Comparison of ENCODE assay signal across 14 mouse cellular contexts in the genomic region with DNA sequence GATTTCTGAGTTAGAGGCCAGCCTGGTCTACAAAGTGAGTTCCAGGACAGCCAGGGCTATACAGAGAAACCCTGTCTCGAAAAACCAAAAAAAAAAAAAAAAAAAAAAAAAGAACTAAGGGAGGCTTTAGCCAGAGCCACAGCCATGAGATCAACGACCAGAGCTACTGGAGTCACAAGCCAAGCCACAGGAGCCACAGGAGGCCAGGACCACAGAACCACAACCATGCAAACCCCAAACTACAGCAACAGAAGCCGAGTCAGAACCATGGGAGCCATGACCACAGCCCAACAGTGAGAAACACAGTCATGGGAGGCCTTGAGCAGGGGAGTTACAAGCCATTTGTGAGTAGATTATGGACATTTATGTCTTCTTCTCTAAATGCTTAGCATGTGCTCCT.
"Had no signal": no experiment of that assay in that cellular context is flagged by ENCODE, and none has a peak within 500 bp of the region (broad histone marks: within the 10 kb centered on the region; RNA-seq: fewer than 3 reads in every experiment).

No protein-coding gene starts in this region.

- DNase-seq: gastrocnemius, postnatal 25 days; heart, adult 18-20 months; kidney, adult 11 months had no signal

- H3K4me1 ChIP-seq: heart, embryonic 10.5 days; hindbrain, embryonic 15.5 days; limb, embryonic 12.5 days had no signal

- H3K36me3 ChIP-seq: heart, embryonic 12.5 days; limb, embryonic 10.5 days; limb, embryonic 12.5 days; liver, embryonic 13.5 days had no signal

- H3K9me3 ChIP-seq: heart, embryonic 10.5 days; heart, embryonic 12.5 days; hindbrain, embryonic 13.5 days; hindbrain, embryonic 15.5 days; limb, embryonic 10.5 days; limb, embryonic 12.5 days; liver, embryonic 13.5 days had no signal

- H3K27me3 ChIP-seq: heart, embryonic 12.5 days; hindbrain, embryonic 13.5 days; hindbrain, embryonic 15.5 days; limb, embryonic 12.5 days; liver, embryonic 13.5 days had no signal

- H3K4me3 ChIP-seq: gastrocnemius, adult 2 months; heart, embryonic 10.5 days; heart, embryonic 12.5 days; hindbrain, embryonic 13.5 days; hindbrain, embryonic 15.5 days; layer of hippocampus, adult 2 months; left cerebral cortex, adult 2 months; limb, embryonic 10.5 days; limb, embryonic 12.5 days; liver, embryonic 13.5 days had no signal

- H3K27ac ChIP-seq: gastrocnemius, adult 2 months; heart, embryonic 10.5 days; hindbrain, embryonic 13.5 days; hindbrain, embryonic 15.5 days; hindbrain, postnatal 0 days; layer of hippocampus, adult 2 months; left cerebral cortex, adult 2 months; limb, embryonic 10.5 days; limb, embryonic 12.5 days; liver, embryonic 13.5 days had no signal
